Mouse (Mus musculus): ENCODE data around the gene Rufy3.

Rufy3 gene

GRCm38 (mm10) chr5:88575506-88576338 lies 10.9 kb downstream of the Rufy3 start:
- DNase-seq (ENCODE audit: low read depth, low spot score), result peak; percentile 60

DNA sequence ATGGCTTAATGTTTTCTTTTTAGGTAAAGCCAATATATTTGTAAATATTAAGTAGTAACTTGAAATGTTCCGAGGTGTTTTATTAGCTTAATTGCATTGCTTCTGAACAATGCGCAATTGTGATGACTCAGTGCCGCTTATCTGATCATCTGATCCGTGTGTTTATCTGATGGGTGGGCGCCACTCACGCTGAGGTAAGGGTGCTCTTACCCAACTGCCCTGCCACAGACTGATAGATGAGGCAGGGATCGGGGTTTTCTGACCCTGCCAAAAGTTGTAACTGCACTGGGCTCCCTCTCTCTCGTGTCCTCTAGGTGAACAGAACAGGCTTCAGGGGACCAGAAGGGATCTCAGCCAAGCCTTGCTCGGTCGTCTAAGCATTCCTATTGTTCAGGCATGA lies 15.8 kb downstream of the Rufy3 start:
- no peak for DNase-seq (ENCODE audit: low read depth, low spot score)

DNA sequence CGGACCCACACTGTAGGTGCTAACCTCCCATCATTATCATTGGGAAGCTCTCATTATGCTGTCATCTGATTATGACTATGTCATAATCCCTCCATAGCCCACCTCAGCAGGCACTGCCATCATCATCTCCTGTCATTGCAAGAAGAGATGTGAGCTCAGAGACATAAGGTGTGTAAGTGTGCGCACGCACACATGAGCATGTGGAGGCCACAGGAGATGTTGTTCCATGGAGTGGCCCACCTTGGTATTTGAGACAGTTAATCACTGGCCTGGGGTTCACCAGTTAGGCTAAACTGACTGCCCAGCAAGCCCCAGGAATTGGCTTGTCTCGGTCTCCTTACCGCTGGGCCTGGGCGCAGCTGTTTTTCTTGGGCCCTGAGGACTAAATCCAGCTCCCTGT lies 16.5 kb downstream of the Rufy3 start:
- DNase-seq (ENCODE audit: low read depth, low spot score), result no peak

DNA sequence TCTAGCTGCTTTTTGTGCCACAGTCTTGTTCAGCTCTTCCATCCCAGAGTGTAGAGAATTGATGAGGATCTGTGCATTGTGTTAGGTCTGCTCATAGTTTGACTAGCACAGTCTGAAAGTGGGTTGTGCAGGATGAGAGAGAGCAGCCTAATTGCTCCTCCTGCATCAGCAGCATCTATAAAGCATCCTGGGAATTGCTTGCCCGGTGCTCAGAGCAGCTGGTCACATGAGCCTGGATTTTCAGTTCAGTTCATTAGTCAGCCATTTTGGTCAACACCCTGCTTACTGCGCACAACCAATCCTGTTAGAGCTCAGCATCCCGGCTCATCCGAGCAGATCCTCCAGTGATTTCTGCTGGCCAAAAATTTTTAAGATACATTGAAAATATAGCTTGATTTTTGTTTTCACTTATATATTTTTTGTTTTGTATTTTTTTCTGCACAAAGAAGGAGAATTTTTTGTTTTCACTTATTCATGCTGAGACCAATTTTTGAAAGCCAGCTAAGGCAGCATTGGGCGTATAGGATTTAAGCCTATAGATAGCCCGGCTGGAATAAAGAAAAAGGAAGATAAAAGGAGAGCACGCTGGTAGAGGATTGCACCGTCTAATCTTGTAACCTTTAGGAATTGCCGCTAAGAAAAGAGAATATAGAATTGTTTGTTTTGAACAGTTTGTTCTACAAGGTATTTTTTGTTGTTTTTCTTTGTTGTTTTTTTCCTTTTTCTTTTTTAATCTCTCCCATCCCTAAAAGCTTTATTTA lies 18.6 kb downstream of the Rufy3 start:
- peak; percentile 49 for DNase-seq (ENCODE audit: low read depth, low spot score)

GRCm38 (mm10) chr5:88584061-88584460 lies 19.2 kb downstream of the Rufy3 start:
- no peak for DNase-seq (ENCODE audit: low read depth, low spot score)

DNA sequence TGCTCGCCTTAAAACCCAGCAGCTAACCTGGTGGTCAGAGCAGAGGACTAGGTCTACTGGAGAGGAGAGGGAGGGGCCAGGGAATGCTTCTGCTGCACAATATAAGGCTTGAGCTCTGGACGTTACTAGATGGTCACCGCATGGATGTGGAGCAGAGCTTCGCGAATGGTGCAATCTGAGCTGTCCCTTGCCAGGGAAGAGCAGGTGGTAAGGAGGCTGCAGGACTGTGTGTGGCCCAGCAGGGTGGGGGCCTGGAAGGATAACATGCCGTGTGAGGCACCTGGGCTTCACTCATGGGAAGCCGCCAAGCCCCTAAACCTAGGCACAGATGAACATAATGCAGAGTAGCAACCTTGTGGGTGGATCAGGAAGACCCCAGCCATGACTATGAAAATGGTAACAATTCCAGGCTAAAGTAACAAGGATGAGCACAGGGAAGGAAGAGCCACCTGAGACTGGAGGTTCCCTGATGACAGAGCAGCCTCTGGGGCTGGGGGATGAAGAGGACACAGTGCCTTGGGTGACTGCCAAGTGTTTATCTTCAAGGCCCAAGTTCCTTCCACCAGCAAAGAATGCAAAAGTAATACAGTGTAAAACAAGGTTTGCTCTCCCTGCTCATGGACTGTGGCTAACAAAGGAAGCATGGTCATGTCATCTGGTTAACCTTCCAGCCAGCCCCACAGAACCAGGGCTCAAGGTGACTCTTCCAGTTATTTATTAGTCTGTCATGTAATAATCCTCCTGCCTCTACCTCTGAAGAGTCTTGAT lies 21.8 kb downstream of the Rufy3 start:
- DNase-seq (ENCODE audit: low read depth, low spot score), result no peak

DNA sequence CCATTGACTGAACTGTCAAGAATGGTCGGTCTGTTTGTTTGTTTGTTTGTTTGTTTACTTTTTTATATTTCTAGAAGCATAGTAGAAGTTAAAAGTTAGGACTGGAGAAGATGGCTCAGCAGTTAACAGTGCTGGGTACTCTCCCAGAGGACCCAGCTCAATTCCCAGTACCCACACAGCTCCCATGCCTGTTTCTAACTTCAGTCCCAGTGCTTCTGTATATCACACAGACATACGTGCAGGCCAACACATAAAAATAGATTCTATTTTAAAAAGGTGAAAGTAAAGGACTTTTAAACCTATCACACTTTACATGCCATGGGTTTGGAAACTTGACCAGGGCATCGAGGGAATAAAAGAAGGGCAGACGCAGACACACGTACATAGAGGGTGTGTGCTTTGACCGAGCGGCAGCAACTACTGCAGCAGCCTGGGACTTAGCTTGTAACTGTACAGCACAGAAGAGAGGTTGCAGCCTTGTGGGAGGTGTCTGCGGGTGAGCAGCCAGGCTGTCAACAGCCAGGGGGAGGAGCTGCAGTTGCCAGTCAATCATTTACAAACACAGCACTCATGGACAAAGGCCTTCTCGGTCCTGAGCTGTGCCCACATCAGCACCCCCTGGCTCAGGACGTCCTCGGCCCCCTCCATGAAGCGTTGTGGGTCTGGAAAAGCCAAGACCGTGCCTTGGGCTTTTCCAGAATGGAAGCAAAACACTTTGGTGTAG lies 22.5 kb downstream of the Rufy3 start:
- peak; percentile 29 for DNase-seq (ENCODE audit: low read depth, low spot score)

DNA sequence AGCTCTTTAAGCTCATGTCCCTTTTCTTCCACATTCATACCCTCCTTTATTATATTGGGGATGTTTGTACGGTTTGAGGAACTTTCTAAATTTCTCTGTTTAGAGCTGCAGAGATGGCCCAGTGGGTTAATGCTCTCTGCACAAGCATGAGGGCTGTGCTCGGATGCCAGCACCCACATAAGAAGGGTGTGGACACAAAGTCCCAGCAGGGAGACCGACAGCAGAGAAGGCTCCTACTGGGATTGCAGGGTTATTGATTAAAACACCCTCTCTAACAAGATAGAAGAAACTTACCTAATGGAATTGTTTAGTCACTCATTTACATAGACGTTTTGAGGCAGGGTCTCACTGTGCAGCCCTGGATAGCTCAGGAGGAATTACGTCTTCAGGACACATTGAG lies 23.6 kb downstream of the Rufy3 start:
- DNase-seq (ENCODE audit: low read depth, low spot score), result no peak

- DNase-seq (ENCODE audit: low read depth, low spot score), result no peak
These were observed 28.8 kb downstream of the Rufy3 start for GRCm38 (mm10) chr5:88593421-88594172.

- no peak for DNase-seq (ENCODE audit: low read depth, low spot score)
These were observed 29.3 kb downstream of the Rufy3 start for GRCm38 (mm10) chr5:88594173-88594569.

DNA sequence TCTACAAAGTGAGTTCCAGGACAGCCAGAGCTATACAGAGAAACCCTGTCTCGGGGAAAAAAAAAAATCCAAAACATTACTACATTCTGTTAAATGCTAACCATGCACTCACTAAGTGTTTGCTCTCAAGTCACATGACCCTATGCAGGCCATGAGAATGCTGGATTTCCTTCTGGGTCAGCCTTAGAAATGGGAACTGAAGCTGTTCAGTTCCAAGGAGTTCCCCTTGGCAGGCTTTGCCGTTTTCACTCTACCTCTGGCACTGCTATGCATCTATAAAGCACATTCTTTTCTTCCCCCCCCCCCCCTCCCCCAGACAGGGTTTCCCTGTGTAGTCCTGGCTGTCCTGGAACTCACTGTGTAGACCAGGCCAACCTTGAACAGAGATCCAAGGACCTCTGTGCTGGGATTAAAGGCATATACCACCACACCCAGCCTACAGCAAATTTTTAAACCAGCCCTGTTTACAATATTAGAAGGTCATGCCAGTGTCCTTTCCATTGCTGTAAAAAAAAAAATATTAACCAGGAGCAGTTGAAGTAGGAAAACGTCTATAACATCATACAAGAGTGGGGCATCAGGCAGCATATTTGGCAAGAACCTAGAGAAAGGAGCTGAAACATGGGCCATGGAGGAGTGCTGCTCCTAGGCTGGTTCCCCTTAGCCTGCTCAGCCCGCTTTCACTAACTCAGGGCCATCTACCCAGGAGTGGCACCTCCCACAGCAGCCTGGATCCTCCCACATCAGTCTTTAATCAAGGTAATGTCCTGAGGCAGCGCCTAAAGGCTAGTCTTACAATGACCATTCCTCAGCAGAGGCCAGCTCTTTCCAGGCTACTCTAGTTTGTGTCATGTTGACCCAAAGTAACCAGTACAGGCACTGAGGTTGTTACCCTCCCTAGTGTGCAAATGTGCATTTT lies 31.0 kb downstream of the Rufy3 start:
- no peak for DNase-seq (ENCODE audit: low read depth, low spot score)

DNA sequence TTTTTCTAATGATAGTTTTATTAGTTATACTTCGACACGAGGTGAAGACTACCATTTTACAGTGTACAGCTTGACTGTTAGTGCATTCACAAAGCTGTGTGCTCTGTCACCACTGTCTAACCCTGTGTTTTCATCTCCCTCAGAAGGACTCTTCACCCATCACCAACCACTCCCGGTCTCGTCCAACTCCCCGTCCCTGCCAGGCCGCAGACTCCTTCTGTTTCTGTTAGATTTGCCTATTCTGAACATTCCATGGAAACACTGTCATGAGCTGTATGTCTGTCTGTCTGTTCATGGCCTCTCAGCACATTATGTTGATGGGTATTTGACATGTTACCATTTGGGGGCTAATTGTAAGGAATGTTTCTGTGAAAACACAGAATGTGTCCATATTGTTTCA lies 34.1 kb downstream of the Rufy3 start:
- DNase-seq (ENCODE audit: low read depth, low spot score), result no peak

DNA sequence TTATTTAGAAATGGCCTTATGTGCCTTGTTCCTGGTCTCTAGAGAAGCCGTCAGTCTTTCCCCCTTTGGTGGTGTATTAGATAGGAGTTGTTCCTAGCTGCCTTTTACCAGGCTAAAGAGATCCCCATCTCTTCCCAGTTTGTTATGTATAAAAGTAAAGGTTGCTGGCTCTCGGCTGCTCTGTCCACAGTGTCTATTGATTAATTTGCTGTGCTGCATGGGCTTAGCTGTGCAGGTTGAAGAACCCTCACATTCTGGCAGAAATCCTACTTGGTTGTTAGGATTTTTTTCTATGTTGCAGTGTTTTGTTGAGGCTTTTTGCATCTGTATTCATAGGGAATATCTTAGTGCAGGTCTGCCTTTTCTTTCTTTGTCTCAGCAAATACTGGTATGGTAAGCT lies 37.2 kb downstream of the Rufy3 start:
- no peak for DNase-seq (ENCODE audit: low read depth, low spot score)

DNA sequence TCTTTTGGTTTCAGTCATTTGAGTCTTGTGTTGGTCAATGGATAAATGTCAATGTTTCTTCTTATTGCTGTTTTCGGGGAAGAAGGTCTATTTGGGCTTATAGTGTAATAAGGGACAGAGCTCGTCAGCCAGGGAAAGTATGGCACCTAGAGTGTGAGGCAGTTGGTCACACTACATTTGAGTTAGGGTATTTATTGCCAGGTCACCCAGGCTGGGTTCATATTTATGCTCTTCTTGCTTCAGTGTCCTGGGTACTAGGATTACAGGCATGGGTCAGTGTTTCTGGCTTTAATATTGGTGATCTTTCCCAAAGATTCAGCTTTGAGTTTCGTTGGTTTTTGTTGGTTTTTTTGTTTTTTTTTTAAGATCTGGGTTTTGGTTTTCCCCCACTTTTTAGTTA lies 37.9 kb downstream of the Rufy3 start:
- no peak for DNase-seq (ENCODE audit: low read depth, low spot score)

- no peak for DNase-seq (ENCODE audit: low read depth, low spot score)
These were observed 39.2 kb downstream of the Rufy3 start for GRCm38 (mm10) chr5:88604046-88604445.

GRCm38 (mm10) chr5:88604641-88605358 lies 40.0 kb downstream of the Rufy3 start:
- DNase-seq (ENCODE audit: low read depth, low spot score), result no peak

- DNase-seq (ENCODE audit: low read depth, low spot score), result no peak
These were observed 49.3 kb downstream of the Rufy3 start for GRCm38 (mm10) chr5:88614129-88614528.

DNA sequence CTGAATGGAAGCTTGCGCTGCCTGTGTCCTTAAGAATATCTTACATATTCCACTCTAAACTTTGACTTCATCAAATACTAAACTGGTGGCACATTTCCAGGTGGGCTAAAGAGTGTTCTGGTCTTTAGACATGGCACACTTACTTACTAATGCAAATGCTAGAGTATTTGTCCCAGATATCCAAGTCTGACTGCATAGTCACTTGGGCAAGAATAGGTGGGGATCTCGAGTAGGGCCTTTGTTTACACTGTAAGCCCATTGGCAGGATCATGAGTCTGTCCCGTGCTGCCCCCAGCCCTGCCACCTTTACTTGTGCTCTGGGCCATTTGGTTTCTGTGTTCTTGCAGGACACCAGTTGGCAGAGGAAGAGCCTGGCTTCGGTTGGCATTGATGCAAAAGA lies 52.1 kb downstream of the Rufy3 start:
- DNase-seq (ENCODE audit: low read depth, low spot score), result no peak

DNA sequence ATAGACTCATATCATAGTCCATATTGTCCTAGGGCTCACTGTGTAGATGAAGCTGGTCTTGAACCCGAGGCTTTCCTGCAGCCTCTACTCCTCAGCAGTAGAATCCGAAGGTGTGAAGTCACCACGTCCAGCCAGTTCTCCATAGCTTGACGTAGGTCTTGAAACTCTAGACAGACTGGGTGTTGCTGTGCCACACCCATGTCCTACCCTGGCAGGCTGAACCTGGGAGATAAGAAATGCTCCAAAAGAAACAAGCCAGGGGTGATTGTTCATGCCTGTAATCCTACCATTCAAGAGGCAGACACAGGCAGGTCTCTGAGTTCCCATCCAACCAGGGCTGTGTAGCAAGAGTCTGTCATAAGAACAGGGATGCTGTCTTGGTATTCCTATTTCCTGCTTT lies 62.7 kb downstream of the Rufy3 start:
- no peak for DNase-seq (ENCODE audit: low read depth, low spot score)

Measured in forelimb bud, embryonic 11.5 days (tissue).